Mouse (Mus musculus): ENCODE measurements around the gene Tmc1. TPM values are rescaled to one million over a fixed set of nuclear protein-coding genes. Genes with fewer than 3 reads are reported as not detected.

Tmc1 gene
- polyA plus RNA-seq (2014; fragmentation: Nextera tagmentation; extraction: Ambion mirVana), result 0.14 and 0.19 TPM in 2 replicates

GRCm38 (mm10) chr19:20953874-20954273, at the start of gene Tmc1:
TSS of gene Tmc1 (minus strand) at chr19:20954202.
- WGBS, result 91% methylated on average over 6 of the region's 6 CpGs
- ATAC-seq (ENCODE audit: low FRiP score), result no peak
- no peaks in the 10 kb centered on the region for H3K4me1 ChIP-seq (ENCODE audit: control insufficient read depth, insufficient read depth, low read length)
- no peak within 1 kb of the TSS for H3K27ac ChIP-seq (ENCODE audit: low read depth, low read length)
- no peaks in the 10 kb centered on the region for H3K36me3 ChIP-seq (ENCODE audit: control insufficient read depth, insufficient read depth, low read length)
- H3K4me2 ChIP-seq, result no peak within 1 kb of the TSS
- no peaks in the 10 kb centered on the region for H3K27me3 ChIP-seq (ENCODE audit: control insufficient read depth, insufficient read depth, low read length)
- DNase-seq (ENCODE audit: low spot score, missing footprints), result no peak
- no peak within 1 kb of the TSS for H3K9ac ChIP-seq (ENCODE audit: low read length)
- H3K4me3 ChIP-seq (ENCODE audit: low read depth, low read length), result no peak within 1 kb of the TSS
- no peaks in the 10 kb centered on the region; the same call in 1 of the 2 replicates for H3K9me3 ChIP-seq (ENCODE audit: control insufficient read depth, low read length)

DNA sequence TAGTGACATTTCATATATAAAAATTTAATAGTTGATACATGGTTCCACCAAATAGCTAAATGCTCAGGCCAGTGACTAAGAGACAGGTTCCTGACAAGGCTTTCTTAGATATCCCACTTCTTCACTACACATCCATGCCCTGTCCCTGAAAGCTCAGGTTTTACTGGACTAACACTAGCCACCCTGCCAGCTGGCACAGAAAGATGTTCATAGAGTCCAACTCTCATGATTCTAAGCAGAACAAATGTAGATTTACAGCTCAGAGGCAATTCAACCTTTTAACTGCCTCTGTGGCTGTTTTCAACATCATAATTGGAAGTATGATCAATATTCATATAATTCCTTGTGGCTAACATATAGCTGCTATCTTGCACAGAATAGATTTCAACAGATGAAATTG, 47.5 kb upstream of the Tmc1 start:
- no peaks in the 10 kb centered on the region for H3K4me1 ChIP-seq (ENCODE audit: control insufficient read depth, insufficient read depth, low read length)
- no peaks in the 10 kb centered on the region for H3K36me3 ChIP-seq (ENCODE audit: control insufficient read depth, insufficient read depth, low read length)
- H3K9ac ChIP-seq (ENCODE audit: low read length), result no peak overlapping the region
- no peak overlapping the region for H3K27ac ChIP-seq (ENCODE audit: low read depth, low read length)
- no peaks in the 10 kb centered on the region for H3K9me3 ChIP-seq (ENCODE audit: control insufficient read depth, low read length)
- no peak overlapping the region for H3K4me2 ChIP-seq
- H3K27me3 ChIP-seq (ENCODE audit: control insufficient read depth, insufficient read depth, low read length), result no peaks in the 10 kb centered on the region
- no peak overlapping the region for H3K4me3 ChIP-seq (ENCODE audit: low read depth, low read length)
- no peak for ATAC-seq (ENCODE audit: low FRiP score)
- DNase-seq (ENCODE audit: low spot score, missing footprints), result no peak

GRCm38 (mm10) chr19:20979244-20979643, 25.2 kb upstream of the Tmc1 start:
- Histone ChIP-seq H3K4me3 (ENCODE audit: low read depth, low read length) (no peak overlapping the region), H3K27me3 (ENCODE audit: control insufficient read depth, insufficient read depth, low read length) (no peaks in the 10 kb centered on the region), H3K36me3 (ENCODE audit: control insufficient read depth, insufficient read depth, low read length) (no peaks in the 10 kb centered on the region), H3K4me2 (no peak overlapping the region), H3K9ac (ENCODE audit: low read length) (no peak overlapping the region), H3K4me1 (ENCODE audit: control insufficient read depth, insufficient read depth, low read length) (no peaks in the 10 kb centered on the region), H3K9me3 (ENCODE audit: control insufficient read depth, low read length) (no peaks in the 10 kb centered on the region), H3K27ac (ENCODE audit: low read depth, low read length) (no peak overlapping the region)
- WGBS, result 95% methylated on average over 2 of the region's 2 CpGs
- ATAC-seq (ENCODE audit: low FRiP score), result no peak
- no peak for DNase-seq (ENCODE audit: low spot score, missing footprints)

- DNase-seq (ENCODE audit: low spot score, missing footprints) (no peak), ATAC-seq (ENCODE audit: low FRiP score) (no peak)
- Histone ChIP-seq H3K9me3 (ENCODE audit: control insufficient read depth, low read length) (no peaks in the 10 kb centered on the region), H3K27me3 (ENCODE audit: control insufficient read depth, insufficient read depth, low read length) (no peaks in the 10 kb centered on the region), H3K4me1 (ENCODE audit: control insufficient read depth, insufficient read depth, low read length) (no peaks in the 10 kb centered on the region), H3K4me3 (ENCODE audit: low read depth, low read length) (no peak overlapping the region), H3K36me3 (ENCODE audit: control insufficient read depth, insufficient read depth, low read length) (no peaks in the 10 kb centered on the region), H3K27ac (ENCODE audit: low read depth, low read length) (no peak overlapping the region), H3K9ac (ENCODE audit: low read length) (no peak overlapping the region), H3K4me2 (no peak overlapping the region)
- 6% methylated on average over 1 of the region's 1 CpGs for WGBS
Measured at GRCm38 (mm10) chr19:20978148-20978547, 24.1 kb upstream of the Tmc1 start.

GRCm38 (mm10) chr19:20971926-20972325, 17.9 kb upstream of the Tmc1 start:
- Histone ChIP-seq H3K4me3 (ENCODE audit: low read depth, low read length) (no peak overlapping the region), H3K9me3 (ENCODE audit: control insufficient read depth, low read length) (no peaks in the 10 kb centered on the region), H3K36me3 (ENCODE audit: control insufficient read depth, insufficient read depth, low read length) (no peaks in the 10 kb centered on the region), H3K27ac (ENCODE audit: low read depth, low read length) (no peak overlapping the region), H3K4me2 (no peak overlapping the region), H3K27me3 (ENCODE audit: control insufficient read depth, insufficient read depth, low read length) (no peaks in the 10 kb centered on the region), H3K9ac (ENCODE audit: low read length) (no peak overlapping the region), H3K4me1 (ENCODE audit: control insufficient read depth, insufficient read depth, low read length) (no peaks in the 10 kb centered on the region)
- DNase-seq (ENCODE audit: low spot score, missing footprints) (no peak), ATAC-seq (ENCODE audit: low FRiP score) (no peak)
- 85% methylated on average over 1 of the region's 1 CpGs for WGBS

DNA sequence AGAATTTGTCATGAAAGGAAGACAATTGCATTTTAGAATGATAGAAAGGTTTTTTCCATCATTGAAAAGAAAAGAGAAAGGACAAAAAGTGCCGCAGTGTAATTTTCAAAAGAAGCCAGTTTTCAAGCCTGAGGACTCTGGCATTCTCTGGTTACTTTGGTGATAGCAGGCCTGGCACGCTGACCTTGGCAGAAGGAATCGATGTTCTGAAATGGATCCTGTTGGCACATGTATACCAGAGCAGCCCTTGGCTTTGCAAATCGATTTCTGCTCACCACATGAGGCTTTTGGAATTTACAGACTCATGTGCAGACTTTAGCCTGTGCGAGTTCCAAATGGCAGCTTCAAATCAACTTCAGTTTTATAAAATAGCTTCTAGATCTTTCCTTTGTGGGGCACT, 813 bp upstream of the Tmc1 start:
- Histone ChIP-seq H3K4me1 (ENCODE audit: control insufficient read depth, insufficient read depth, low read length) (no peaks in the 10 kb centered on the region), H3K27me3 (ENCODE audit: control insufficient read depth, insufficient read depth, low read length) (no peaks in the 10 kb centered on the region), H3K9ac (ENCODE audit: low read length) (no peak overlapping the region), H3K9me3 (ENCODE audit: control insufficient read depth, low read length) (no peaks in the 10 kb centered on the region; the same call in 1 of the 2 replicates), H3K36me3 (ENCODE audit: control insufficient read depth, insufficient read depth, low read length) (no peaks in the 10 kb centered on the region), H3K4me2 (no peak overlapping the region), H3K4me3 (ENCODE audit: low read depth, low read length) (no peak overlapping the region), H3K27ac (ENCODE audit: low read depth, low read length) (no peak overlapping the region)
- ATAC-seq (ENCODE audit: low FRiP score) (no peak), DNase-seq (ENCODE audit: low spot score, missing footprints) (no peak)
- 87% methylated on average over 5 of the region's 5 CpGs for WGBS

GRCm38 (mm10) chr19:20944446-20944845, 9.6 kb downstream of the Tmc1 start:
- 81% methylated on average over 4 of the region's 4 CpGs for WGBS
- Histone ChIP-seq H3K9me3 (ENCODE audit: control insufficient read depth, low read length) (no peaks in the 10 kb centered on the region), H3K4me3 (ENCODE audit: low read depth, low read length) (no peak overlapping the region), H3K4me2 (no peak overlapping the region), H3K27ac (ENCODE audit: low read depth, low read length) (no peak overlapping the region), H3K4me1 (ENCODE audit: control insufficient read depth, insufficient read depth, low read length) (no peaks in the 10 kb centered on the region), H3K27me3 (ENCODE audit: control insufficient read depth, insufficient read depth, low read length) (no peaks in the 10 kb centered on the region), H3K36me3 (ENCODE audit: control insufficient read depth, insufficient read depth, low read length) (no peaks in the 10 kb centered on the region), H3K9ac (ENCODE audit: low read length) (no peak overlapping the region)
- ATAC-seq (ENCODE audit: low FRiP score), result no peak
- no peak for DNase-seq (ENCODE audit: low spot score, missing footprints)

DNA sequence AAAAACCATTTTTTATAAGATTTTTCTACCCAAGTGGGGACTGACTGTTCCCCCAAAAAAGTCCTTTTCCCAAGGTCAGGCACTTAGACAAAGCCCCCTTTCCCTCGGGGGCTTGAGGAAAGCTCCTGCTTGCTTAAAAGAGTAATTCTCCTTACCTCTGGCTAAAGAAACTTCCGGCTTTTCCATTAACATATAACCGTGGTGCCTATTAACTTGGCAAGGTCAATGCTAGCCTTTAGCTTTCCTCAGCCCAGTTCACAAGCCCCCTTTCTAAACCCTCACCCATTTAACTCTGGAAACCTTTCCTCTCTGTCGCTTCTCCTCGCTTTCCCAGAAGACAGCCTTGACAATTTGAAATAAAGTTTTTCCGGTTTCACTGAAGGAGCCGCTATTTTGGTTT, 29.7 kb downstream of the Tmc1 start:
- Histone ChIP-seq H3K4me2 (no peak overlapping the region), H3K36me3 (ENCODE audit: control insufficient read depth, insufficient read depth, low read length) (no peaks in the 10 kb centered on the region), H3K27ac (ENCODE audit: low read depth, low read length) (no peak overlapping the region), H3K4me3 (ENCODE audit: low read depth, low read length) (no peak overlapping the region), H3K9me3 (ENCODE audit: control insufficient read depth, low read length) (no peaks in the 10 kb centered on the region), H3K27me3 (ENCODE audit: control insufficient read depth, insufficient read depth, low read length) (no peaks in the 10 kb centered on the region), H3K9ac (ENCODE audit: low read length) (no peak overlapping the region), H3K4me1 (ENCODE audit: control insufficient read depth, insufficient read depth, low read length) (peaks cover 3% of the 10 kb centered on the region; the same call in 1 of the 2 replicates)
- ATAC-seq (ENCODE audit: low FRiP score) (no peak), DNase-seq (ENCODE audit: low spot score, missing footprints) (no peak)
- 59% methylated on average over 7 of the region's 7 CpGs for WGBS

DNA sequence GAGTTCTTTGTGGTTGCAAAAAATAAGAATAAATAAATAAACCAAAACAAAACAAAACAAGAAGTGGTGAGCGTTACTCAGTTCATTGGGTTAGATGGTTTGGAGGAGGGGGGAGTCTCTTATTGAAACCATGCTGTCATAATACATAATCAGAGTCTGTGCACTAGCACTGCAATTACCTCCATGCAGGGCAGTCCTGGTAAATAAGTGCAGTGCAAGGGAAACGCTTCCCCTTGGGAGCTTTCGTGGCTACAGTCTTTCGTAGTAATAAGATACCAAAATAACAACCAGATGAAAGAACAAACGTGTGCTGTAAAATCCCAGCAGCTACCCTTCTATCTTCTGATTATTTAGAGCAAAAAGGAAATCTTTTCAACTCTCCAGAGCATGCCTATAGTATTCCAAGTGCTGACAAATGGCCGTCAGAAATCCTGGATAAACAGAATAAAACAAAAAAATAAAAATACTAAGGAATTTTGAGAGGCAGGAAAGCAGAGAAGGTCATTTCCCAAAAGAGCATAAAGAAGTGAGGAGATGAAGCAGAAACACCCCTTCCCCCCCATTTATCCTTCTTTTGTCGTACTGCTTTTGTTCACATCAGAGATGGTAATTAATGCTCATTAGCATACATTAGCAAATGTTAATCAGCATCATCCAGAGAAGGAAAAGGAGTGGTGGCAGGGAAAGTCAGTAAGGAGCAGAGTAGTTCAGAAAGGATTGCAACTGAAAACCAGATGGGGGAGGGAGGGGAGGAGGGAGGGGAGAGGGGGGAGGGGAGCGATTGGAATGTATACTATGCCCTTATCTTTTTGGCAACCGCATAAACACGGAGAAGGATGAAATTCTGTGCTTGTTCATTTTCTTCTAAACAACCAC, 30.4 kb downstream of the Tmc1 start:
- no peaks in the 10 kb centered on the region for H3K36me3 ChIP-seq (ENCODE audit: control insufficient read depth, insufficient read depth, low read length)
- H3K9me3 ChIP-seq (ENCODE audit: control insufficient read depth, low read length), result no peaks in the 10 kb centered on the region
- H3K27ac ChIP-seq (ENCODE audit: low read depth, low read length), result no peak overlapping the region
- ATAC-seq (ENCODE audit: low FRiP score), result peak; percentile 85
- 18% methylated on average over 10 of the region's 10 CpGs for WGBS
- H3K4me3 ChIP-seq (ENCODE audit: low read depth, low read length), result no peak overlapping the region
- no peak overlapping the region for H3K9ac ChIP-seq (ENCODE audit: low read length)
- peaks cover 3% of the 10 kb centered on the region; the same call in 1 of the 2 replicates for H3K4me1 ChIP-seq (ENCODE audit: control insufficient read depth, insufficient read depth, low read length)
- peak; percentile 85 for DNase-seq (ENCODE audit: low spot score, missing footprints)
- H3K4me2 ChIP-seq, result no peak overlapping the region
- H3K27me3 ChIP-seq (ENCODE audit: control insufficient read depth, insufficient read depth, low read length), result no peaks in the 10 kb centered on the region

Measured in midbrain, embryonic 11.5 days (tissue).